ENCODE assay signal across 30 mouse cellular contexts in the genomic region with DNA sequence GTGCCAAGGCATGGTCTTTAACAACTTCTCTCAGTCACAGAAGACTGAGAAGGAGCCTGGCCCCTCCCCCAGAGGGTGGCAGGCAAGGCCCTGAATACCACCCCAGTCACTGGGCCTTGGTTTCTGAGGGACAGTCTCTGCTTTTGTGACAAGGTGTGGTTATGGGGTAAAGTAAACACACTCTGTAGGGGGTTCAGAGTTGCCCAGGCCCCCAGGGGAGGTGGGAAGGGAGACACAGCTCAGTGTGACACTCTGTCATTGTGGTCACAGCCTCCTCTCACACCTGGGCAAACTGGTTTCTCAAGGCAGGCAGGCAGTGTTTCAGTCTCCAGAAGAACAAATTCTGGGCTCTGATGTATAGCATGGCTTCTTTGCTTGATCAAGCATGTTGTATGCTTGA. TPM values are rescaled to one million over a fixed set of nuclear protein-coding genes. Genes with fewer than 3 reads are reported as not detected.
DNase-seq lines count a peak whose midpoint lies in the region; ATAC-seq and TF ChIP-seq lines count a peak whose summit lies in the region.
"Had no signal": no experiment of that assay in that cellular context is flagged by ENCODE, and none has a peak within 500 bp of the region (broad histone marks: within the 10 kb centered on the region; RNA-seq: fewer than 3 reads in every experiment).

A gene (minus strand): TSS at position 144 of the 400 bp plus-strand sequence.

- ATAC-seq in intestine, embryonic 15.5 days = 0 out of 2 replicates have a peak, but pooled peaks have one; percentile 23
- ATAC-seq in intestine, embryonic 16.5 days = no peak
- peak; percentile 44; the same call in 1 of the 2 replicates for ATAC-seq in lung, embryonic 14.5 days (ENCODE audit: insufficient read depth)
- peak; percentile 88 for ATAC-seq in embryonic facial prominence, embryonic 14.5 days (ENCODE audit: low read depth)
- ATAC-seq: forebrain, embryonic 16.5 days; liver, postnatal 0 days had no signal

- intact Hi-C loops in left cerebral cortex, postnatal 14 days (cut with DNase I) = no loop called here

- no peaks in the 10 kb centered on the region for H3K27me3 ChIP-seq in intestine, embryonic 15.5 days (replicated peaks)
- H3K27me3 ChIP-seq in intestine, embryonic 16.5 days (replicated peaks; ENCODE audit: control insufficient read depth, insufficient read depth, low read length) = no peaks in the 10 kb centered on the region
- no peaks in the 10 kb centered on the region for H3K27me3 ChIP-seq in lung, embryonic 14.5 days (ENCODE audit: insufficient read depth, low read length)
- H3K27me3 ChIP-seq in embryonic facial prominence, embryonic 14.5 days (replicated peaks; ENCODE audit: control insufficient read depth, insufficient read depth, low read length) = no peaks in the 10 kb centered on the region
- H3K27me3 ChIP-seq: heart, embryonic 13.5 days; limb, embryonic 12.5 days; megakaryocyte, embryonic 14.5 days had no signal

- no peaks in the 10 kb centered on the region for H3K4me1 ChIP-seq in intestine, embryonic 15.5 days (replicated peaks)
- H3K4me1 ChIP-seq in intestine, embryonic 16.5 days (ENCODE audit: control insufficient read depth, insufficient read depth, low read length) = no peaks in the 10 kb centered on the region
- H3K4me1 ChIP-seq in lung, embryonic 14.5 days (ENCODE audit: insufficient read depth) = no peaks in the 10 kb centered on the region
- no peaks in the 10 kb centered on the region for H3K4me1 ChIP-seq in embryonic facial prominence, embryonic 14.5 days (ENCODE audit: control insufficient read depth, insufficient read depth, low read length)
- H3K4me1 ChIP-seq: forebrain, embryonic 10.5 days; heart, embryonic 13.5 days; limb, embryonic 12.5 days had no signal

- DNase-seq in lung, embryonic 14.5 days = peak; percentile 1
- DNase-seq in lung, postnatal 25 days (ENCODE audit: low spot score) = no peak
- DNase-seq in embryonic facial prominence, embryonic 14.5 days (ENCODE audit: low spot score) = peak; percentile 54
- no peak for DNase-seq in large intestine, adult 2 months (ENCODE audit: low read depth, low spot score)
- no peak for DNase-seq in right cerebral cortex, postnatal 25 days
- DNase-seq in left cerebral cortex, postnatal 14 days (ENCODE audit: low spot score in 2 of 2) = no peak
- DNase-seq: adrenal gland, postnatal 25 days; cerebellum, adult 8-10 months; cerebellum, postnatal 36 days; embryo, embryonic 11 days; gastrocnemius, postnatal 25 days; heart, adult 2 months; heart, postnatal 4 days; layer of hippocampus, postnatal 36 days; liver, postnatal 0 days; lung, postnatal 14 days; midbrain, embryonic 14.5 days had no signal

- H3K27ac ChIP-seq in intestine, embryonic 15.5 days = no peak within 1 kb of the TSS
- H3K27ac ChIP-seq in intestine, embryonic 16.5 days (ENCODE audit: low read length) = no peak within 1 kb of the TSS
- no peak within 1 kb of the TSS for H3K27ac ChIP-seq in lung, embryonic 14.5 days (ENCODE audit: low read depth)
- H3K27ac ChIP-seq in embryonic facial prominence, embryonic 14.5 days (replicated peaks; ENCODE audit: low read depth, low read length) = no peak within 1 kb of the TSS
- H3K27ac ChIP-seq: forebrain, embryonic 10.5 days; heart, adult 2 months; heart, embryonic 13.5 days; hindbrain, embryonic 14.5 days; limb, embryonic 12.5 days had no signal

- H3K4me2 ChIP-seq in intestine, embryonic 15.5 days (replicated peaks) = no peak within 1 kb of the TSS
- no peak within 1 kb of the TSS for H3K4me2 ChIP-seq in intestine, embryonic 16.5 days (ENCODE audit: low read depth, low read length)
- no peak within 1 kb of the TSS for H3K4me2 ChIP-seq in lung, embryonic 14.5 days
- H3K4me2 ChIP-seq in embryonic facial prominence, embryonic 14.5 days (ENCODE audit: low read depth, low read length) = no peak within 1 kb of the TSS
- H3K4me2 ChIP-seq: heart, embryonic 13.5 days; hindbrain, embryonic 14.5 days; limb, embryonic 12.5 days; liver, embryonic 11.5 days had no signal

- H3K9me3 ChIP-seq in intestine, embryonic 15.5 days = no peaks in the 10 kb centered on the region
- H3K9me3 ChIP-seq in intestine, embryonic 16.5 days (ENCODE audit: control insufficient read depth, low read length) = no peaks in the 10 kb centered on the region
- H3K9me3 ChIP-seq in lung, embryonic 14.5 days (ENCODE audit: low read depth, low read length) = no peaks in the 10 kb centered on the region
- no peaks in the 10 kb centered on the region for H3K9me3 ChIP-seq in embryonic facial prominence, embryonic 14.5 days (ENCODE audit: control insufficient read depth, low read length)
- H3K9me3 ChIP-seq: forebrain, embryonic 10.5 days; heart, embryonic 13.5 days; limb, embryonic 12.5 days; megakaryocyte, embryonic 14.5 days had no signal

- TF ChIP-seq CTCF in lung, embryonic 14.5 days (IDR thresholded peaks at IDR 0.05; ENCODE audit: low read depth) = no peak

- H3K9ac ChIP-seq in intestine, embryonic 15.5 days = no peak within 1 kb of the TSS
- no peak within 1 kb of the TSS for H3K9ac ChIP-seq in intestine, embryonic 16.5 days (ENCODE audit: low read depth, low read length)
- H3K9ac ChIP-seq in lung, embryonic 14.5 days = no peak within 1 kb of the TSS
- no peak within 1 kb of the TSS for H3K9ac ChIP-seq in embryonic facial prominence, embryonic 14.5 days (ENCODE audit: low read depth, low read length)
- H3K9ac ChIP-seq: heart, embryonic 13.5 days; hindbrain, embryonic 14.5 days; limb, embryonic 12.5 days; liver, postnatal 0 days had no signal

- H3K36me3 ChIP-seq in intestine, embryonic 15.5 days = no peaks in the 10 kb centered on the region
- H3K36me3 ChIP-seq in intestine, embryonic 16.5 days (ENCODE audit: control insufficient read depth, insufficient read depth, low read length) = no peaks in the 10 kb centered on the region
- H3K36me3 ChIP-seq in lung, embryonic 14.5 days (ENCODE audit: insufficient read depth) = no peaks in the 10 kb centered on the region
- no peaks in the 10 kb centered on the region for H3K36me3 ChIP-seq in embryonic facial prominence, embryonic 14.5 days (ENCODE audit: control insufficient read depth, insufficient read depth, low read length)
- H3K36me3 ChIP-seq: forebrain, embryonic 10.5 days; heart, embryonic 13.5 days; limb, embryonic 12.5 days had no signal

- no peak within 1 kb of the TSS for H3K4me3 ChIP-seq in intestine, embryonic 15.5 days (replicated peaks)
- H3K4me3 ChIP-seq in intestine, embryonic 16.5 days (ENCODE audit: low read length) = no peak within 1 kb of the TSS
- H3K4me3 ChIP-seq in lung, embryonic 14.5 days (ENCODE audit: low read depth, low read length) = no peak within 1 kb of the TSS
- H3K4me3 ChIP-seq in embryonic facial prominence, embryonic 14.5 days (ENCODE audit: low read depth, low read length) = no peak within 1 kb of the TSS
- H3K4me3 ChIP-seq: forebrain, embryonic 10.5 days; heart, adult 2 months; heart, embryonic 13.5 days; limb, embryonic 12.5 days; megakaryocyte, embryonic 14.5 days had no signal

RNA-seq across cellular contexts. Expression of the gene that starts here (rescaled TPM):
- polyA plus RNA-seq in intestine, embryonic 15.5 days (2015; fragmentation: Nextera tagmentation; extraction: Ambion mirVana) = 1.3 and 2.4 TPM in 2 replicates
- polyA plus RNA-seq in intestine, embryonic 16.5 days (2015; fragmentation: Nextera tagmentation; extraction: Ambion mirVana) = 3.2 and 6.1 TPM in 2 replicates
- not detected in 2 replicates for polyA plus RNA-seq in lung, embryonic 14.5 days (2014; fragmentation: Nextera tagmentation; extraction: Ambion mirVana)
- polyA plus RNA-seq in embryonic facial prominence, embryonic 14.5 days (2014; fragmentation: Nextera tagmentation; extraction: Ambion mirVana) = 0.94 and 2.3 TPM in 2 replicates
- polyA plus RNA-seq in large intestine, adult 2 months (2012; rRNA removed) = 16.0 and 34.4 TPM in 2 replicates
- not detected for total RNA-seq in left cerebral cortex, postnatal 14 days (2021)
- total RNA-seq: adrenal gland, postnatal 25 days; ES-E14; gastrocnemius, postnatal 25 days; heart, adult 2 months; heart, postnatal 4 days; layer of hippocampus, adult 18-20 months; layer of hippocampus, postnatal 36 days; left cerebral cortex, postnatal 10 days had no signal
- polyA plus RNA-seq: forebrain, embryonic 10.5 days; forebrain, embryonic 16.5 days; hindbrain, embryonic 14.5 days; liver, embryonic 11.5 days; liver, postnatal 0 days; midbrain, embryonic 14.5 days; neural tube, embryonic 11.5 days had no signal

Comparison
In these comparisons a context has a peak if more than half of its experiments do, and no peak if none do; other contexts are left out.
1. Peak in DNase-seq and ATAC-seq in lung, embryonic 14.5 days; RNA of the gene not detected or under 1 TPM.